Mouse (Mus musculus) limb, embryonic 14.5 days (tissue): ENCODE measurements around the gene Slc25a16. TPM values are rescaled to one million over a fixed set of nuclear protein-coding genes. Genes with fewer than 3 reads are reported as not detected.

Experiments
- ATAC-seq: fragments of 200-750 bp; cut with Nextera tagmentation; 2 replicates; pipeline ENCODE4 v1.8.0; 2017; ENCODE audit warnings: low read depth, moderate number of reproducible peaks, moderate TSS enrichment; ENCODE audit not compliant: low FRiP score
- DNase-seq: peaks from one replicate; pipeline ENCODE4 v3.0.0-alpha.2; 2015; ENCODE audit warnings: low spot score
- H3K27ac ChIP-seq: fragments of 300-500 bp; sonication (generic); replicated peaks from 2 replicates; pipeline ENCODE4 v1.5.1; 2014; ENCODE audit warnings: low read depth, mild to moderate bottlenecking, low read length, moderate library complexity, mixed read lengths
- H3K27me3 ChIP-seq: fragments of 300-500 bp; sonication (generic); 2 replicates; pipeline ENCODE4 v1.6.1; 2014; ENCODE audit warnings: low read length, mixed read lengths; ENCODE audit not compliant: control insufficient read depth, insufficient read depth
- H3K36me3 ChIP-seq: fragments of 300-500 bp; sonication (generic); 2 replicates; pipeline ENCODE4 v1.6.1; 2014; ENCODE audit warnings: mild to moderate bottlenecking, low read length, moderate library complexity, mixed read lengths; ENCODE audit not compliant: control insufficient read depth, insufficient read depth
- H3K4me1 ChIP-seq: fragments of 300-500 bp; sonication (generic); 2 replicates; pipeline ENCODE4 v1.6.1; 2014; ENCODE audit warnings: antibody characterized with exemption, low read length, mixed read lengths; ENCODE audit not compliant: control insufficient read depth, insufficient read depth
- H3K4me2 ChIP-seq: fragments of 300-500 bp; sonication (generic); replicated peaks from 2 replicates; pipeline ENCODE4 v1.6.1; 2014; ENCODE audit warnings: low read depth, mild to moderate bottlenecking, low read length, moderate library complexity; ENCODE audit not compliant: severe bottlenecking
- H3K4me3 ChIP-seq: fragments of 300-500 bp; sonication (generic); replicated peaks from 2 replicates; pipeline ENCODE4 v1.5.1; 2014; ENCODE audit warnings: low read length
- H3K9ac ChIP-seq: fragments of 300-500 bp; sonication (generic); 2 replicates; pipeline ENCODE4 v1.6.1; 2014; ENCODE audit warnings: mild to moderate bottlenecking, low read depth, low read length, moderate library complexity; ENCODE audit not compliant: severe bottlenecking
- H3K9me3 ChIP-seq: fragments of 300-500 bp; sonication (generic); 2 replicates; pipeline ENCODE4 v1.6.1; 2016; ENCODE audit warnings: low read length; ENCODE audit not compliant: control insufficient read depth
- POLR2A ChIP-seq: fragments of 200-500 bp; IDR thresholded peaks from 2 replicates; pipeline ENCODE4 v1.8.0; 2012; ENCODE audit warnings: inconsistent platforms, mild to moderate bottlenecking, moderate library complexity, borderline replicate concordance; ENCODE audit not compliant: insufficient read depth, insufficient read length; ENCODE audit errors: extremely low read depth
- WGBS: fragments of 180-500 bp; shearing (Covaris S2); extraction: QIAGEN DNeasy Blood & Tissue Kit; methylation state at CpG from one replicate; pipeline ENCODE4 v1.1.7; 2014; 5-methylcytosine and 5-hydroxymethylcytosine counted together
- polyA plus RNA-seq, 2 experiments: library from polyadenylated mRNA; depleted of rRNA in 1 of 2; stranded (reverse) in 1 of 2; unstranded in 1 of 2; fragments of >200 nt; fragmentation: Nextera tagmentation in 1 of 2; extraction: Ambion mirVana in 1 of 2; gene quantifications; 2 replicates each; pipeline versions ENCODE4 v1.2.1 to v1.2.3; 2012 to 2014

Gene Slc25a16
- polyA plus RNA-seq, 2 experiments: 11.0 to 13.2 TPM

- no peak overlapping the region for H3K27ac ChIP-seq
- H3K9me3 ChIP-seq: no peaks in the 10 kb centered on the region
- ATAC-seq (no peak), DNase-seq (no peak)
- H3K4me3 ChIP-seq: no peak overlapping the region
- no peaks in the 10 kb centered on the region for H3K27me3 ChIP-seq
- TF ChIP-seq POLR2A: no peak
- H3K36me3 ChIP-seq: peaks cover 80% of the 10 kb centered on the region
- no peaks in the 10 kb centered on the region for H3K4me1 ChIP-seq
- no peak overlapping the region for H3K4me2 ChIP-seq
- 93% methylated on average over 7 of the region's 7 CpGs for WGBS
- no peak overlapping the region for H3K9ac ChIP-seq
Measured at GRCm38 (mm10) chr10:62963956-62964355, 43.5 kb downstream of the Slc25a16 start.

GRCm38 (mm10) chr10:62965796-62966195 is 45.4 kb downstream of the Slc25a16 start:
- Histone ChIP-seq H3K27me3 (no peaks in the 10 kb centered on the region), H3K4me2 (no peak overlapping the region), H3K4me3 (no peak overlapping the region), H3K36me3 (peaks cover 78% of the 10 kb centered on the region), H3K9ac (no peak overlapping the region), H3K4me1 (no peaks in the 10 kb centered on the region), H3K9me3 (no peaks in the 10 kb centered on the region), H3K27ac (no peak overlapping the region)
- ATAC-seq: no peak
- 92% methylated on average over 11 of the region's 11 CpGs for WGBS
- TF ChIP-seq POLR2A: no peak
- no peak for DNase-seq

GRCm38 (mm10) chr10:62966291-62966690 is 45.9 kb downstream of the Slc25a16 start:
- H3K9ac ChIP-seq: no peak overlapping the region
- ATAC-seq: no peak
- H3K27me3 ChIP-seq: no peaks in the 10 kb centered on the region
- no peak overlapping the region for H3K4me3 ChIP-seq
- H3K4me1 ChIP-seq: no peaks in the 10 kb centered on the region
- WGBS: 94% methylated on average over 15 of the region's 15 CpGs
- H3K36me3 ChIP-seq: peaks cover 76% of the 10 kb centered on the region
- no peak for DNase-seq
- no peak overlapping the region for H3K4me2 ChIP-seq
- no peak overlapping the region for H3K27ac ChIP-seq
- TF ChIP-seq POLR2A: no peak
- H3K9me3 ChIP-seq: no peaks in the 10 kb centered on the region

GRCm38 (mm10) chr10:62971821-62972220 is 51.4 kb downstream of the Slc25a16 start:
- Histone ChIP-seq H3K36me3 (peaks cover 42% of the 10 kb centered on the region), H3K27me3 (no peaks in the 10 kb centered on the region), H3K4me2 (no peak overlapping the region), H3K4me1 (no peaks in the 10 kb centered on the region), H3K27ac (no peak overlapping the region), H3K9me3 (no peaks in the 10 kb centered on the region), H3K4me3 (no peak overlapping the region), H3K9ac (no peak overlapping the region)
- no peak for DNase-seq
- WGBS: 84% methylated on average over 16 of the region's 16 CpGs
- no peak for ATAC-seq
- TF ChIP-seq POLR2A: no peak

GRCm38 (mm10) chr10:62979667-62980038 is 59.2 kb downstream of the Slc25a16 start:
- H3K4me1 ChIP-seq: 0 out of 2 replicates have a peak, but pooled peaks cover 3% of the 10 kb centered on the region
- H3K9ac ChIP-seq: peak overlapping the region; percentile 92
- H3K36me3 ChIP-seq: peaks cover 23% of the 10 kb centered on the region
- H3K4me2 ChIP-seq: peak overlapping the region; percentile 63
- no peaks in the 10 kb centered on the region for H3K9me3 ChIP-seq
- DNase-seq (no peak), ATAC-seq (no peak; the same call in 1 of the 2 replicates)
- no peak for TF ChIP-seq POLR2A
- H3K27me3 ChIP-seq: no peaks in the 10 kb centered on the region
- peak overlapping the region; percentile 97 for H3K4me3 ChIP-seq
- WGBS: 10% methylated on average over 10 of the region's 10 CpGs
- no peak overlapping the region for H3K27ac ChIP-seq
